Mouse (Mus musculus) liver, postnatal 0 days (tissue): ENCODE measurements around the gene Aurkaip1.

ENCODE experiments used
- CTCF ChIP-seq: sonication (generic); IDR thresholded peaks from 2 replicates; pipeline ENCODE4 v1.5.1; 2016; ENCODE audit warnings: antibody characterized with exemption, low read depth
- EP300 ChIP-seq: IDR thresholded peaks from 2 replicates; pipeline ENCODE4 v1.6.1; 2016; ENCODE audit warnings: antibody characterized with exemption, low read depth, mild to moderate bottlenecking

DNA sequence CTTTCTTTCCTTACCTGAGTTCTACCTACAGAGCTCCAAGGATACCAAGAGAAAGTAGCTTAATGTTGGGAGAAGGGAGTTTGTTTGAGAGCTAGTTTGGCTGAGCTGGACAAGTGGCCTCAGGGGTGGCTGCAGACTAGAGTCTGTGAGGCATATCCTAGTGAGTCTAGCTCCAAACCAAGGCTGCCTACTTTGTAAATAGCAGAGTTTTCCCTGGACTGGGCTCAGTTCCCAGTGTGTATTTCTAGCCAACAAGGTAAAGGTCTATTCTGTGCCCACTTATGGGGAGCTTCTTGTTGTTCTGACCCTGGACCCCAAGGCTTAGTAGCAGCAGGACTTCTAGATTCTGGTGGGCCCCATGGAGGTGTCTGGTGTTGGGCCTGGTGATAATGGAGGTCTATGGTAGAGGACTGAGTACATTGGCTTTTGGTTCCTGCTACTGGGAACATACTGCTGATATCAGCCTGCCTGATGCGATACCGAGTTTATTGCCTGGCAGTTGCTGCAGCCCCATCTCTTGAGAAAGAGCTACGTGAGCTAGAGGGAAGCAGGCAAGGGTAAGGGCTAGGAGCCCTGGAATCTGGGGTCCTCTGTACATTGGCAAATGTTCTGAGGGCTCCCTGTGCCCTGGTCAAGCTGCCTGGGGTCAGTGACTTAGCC, 18.9 kb downstream of the Aurkaip1 start:
- TF ChIP-seq CTCF (no peak), EP300 (no peak)
